In the genomic region with DNA sequence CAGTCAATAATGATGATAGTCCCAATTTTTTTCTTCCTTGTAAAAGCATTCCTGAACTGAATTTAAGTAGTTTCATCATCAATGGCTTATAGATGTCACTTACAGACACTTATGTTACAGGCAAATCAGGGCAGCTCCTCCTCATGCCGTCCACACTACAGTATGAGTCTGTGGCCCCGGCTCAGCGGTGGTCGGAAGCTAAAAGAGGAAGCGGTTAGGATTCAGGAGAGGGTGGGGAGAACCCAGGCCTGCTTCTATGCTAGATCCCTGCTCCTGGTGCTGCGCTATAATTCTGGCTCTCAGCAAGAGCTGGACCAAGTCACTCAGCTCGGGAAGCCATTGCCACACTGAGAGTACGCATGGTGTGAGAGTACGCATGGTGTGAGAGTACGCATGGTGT, we compare ENCODE assay signal across 27 mouse cellular contexts.
DNase-seq lines count a peak whose midpoint lies in the region; ATAC-seq and TF ChIP-seq lines count a peak whose summit lies in the region.
"Had no signal": no experiment of that assay in that cellular context is flagged by ENCODE, and none has a peak within 500 bp of the region (broad histone marks: within the 10 kb centered on the region; RNA-seq: fewer than 3 reads in every experiment).

No protein-coding gene starts in this region.

- in situ Hi-C loops in CH12.LX (cut with MboI; ENCODE audit: low pct_ligation_motif_present, low pct_unique_long_range_greater_than_20kb, low sequenced_read_pairs), result no loop called here

- ATAC-seq in common myeloid progenitor, adult 5-6 weeks (replicated peaks; ENCODE audit: low read depth, poor library complexity, severe bottlenecking), result peak; percentile 100
- peak; percentile 87 for ATAC-seq in megakaryocyte, adult 5-6 weeks (ENCODE audit: poor library complexity, severe bottlenecking)
- ATAC-seq in kidney, embryonic 16.5 days (ENCODE audit: low FRiP score, low TSS enrichment), result no peak
- ATAC-seq: CD4-positive, CD25-positive, alpha-beta regulatory T cell, adult 4 months; forebrain, embryonic 13.5 days; forebrain, embryonic 16.5 days; hindbrain, postnatal 0 days; inflammation-experienced regulatory T-cells, adult 6 months; intestine, embryonic 16.5 days had no signal

- H3K27me3 ChIP-seq in CH12.LX (replicated peaks), result no peaks in the 10 kb centered on the region
- no peaks in the 10 kb centered on the region for H3K27me3 ChIP-seq in kidney, embryonic 16.5 days (ENCODE audit: insufficient read depth, low read length)
- H3K27me3 ChIP-seq in limb, embryonic 10.5 days (ENCODE audit: low read depth, poor library complexity, severe bottlenecking), result no peaks in the 10 kb centered on the region
- H3K27me3 ChIP-seq: forebrain, embryonic 13.5 days; heart, embryonic 13.5 days; hindbrain, embryonic 13.5 days had no signal

- H3K4me2 ChIP-seq in CH12.LX (ENCODE audit: insufficient read depth, low read depth, poor library complexity, severe bottlenecking), result no peak overlapping the region
- H3K4me2 ChIP-seq in kidney, embryonic 16.5 days (replicated peaks; ENCODE audit: low read depth, low read length), result no peak overlapping the region
- H3K4me2 ChIP-seq: forebrain, embryonic 13.5 days; heart, embryonic 13.5 days; hindbrain, embryonic 13.5 days had no signal

- TF ChIP-seq RAD21 in CH12.LX (IDR thresholded peaks at IDR 0.05; ENCODE audit: low read depth, low read length), result no peak

- dilution Hi-C loops in CH12.LX (cut with MboI; ENCODE audit: extremely low pct_ligation_motif_present, extremely low pct_unique_long_range_greater_than_20kb, low sequenced_read_pairs), result no loop called here

- H3K36me3 ChIP-seq in CH12.LX (replicated peaks in 1 of 2; ENCODE audit: control insufficient read depth in 1 of 2, insufficient read depth in 1 of 2, low read length in 1 of 2), result peaks cover 0 to 33% of the 10 kb centered on the region in 2 experiments
- no peaks in the 10 kb centered on the region for H3K36me3 ChIP-seq in kidney, embryonic 16.5 days (ENCODE audit: insufficient read depth, low read length)
- H3K36me3 ChIP-seq in limb, embryonic 10.5 days, result no peaks in the 10 kb centered on the region
- H3K36me3 ChIP-seq: heart, embryonic 10.5 days; heart, embryonic 13.5 days had no signal

- 93% methylated on average over 10 of the region's 10 CpGs for WGBS in kidney, embryonic 16.5 days
- WGBS in limb, embryonic 10.5 days, result 95% methylated on average over 10 of the region's 10 CpGs

- H3K79me2 ChIP-seq in CH12.LX (replicated peaks; ENCODE audit: control insufficient read depth, extremely low read depth, insufficient read depth, poor library complexity, severe bottlenecking), result no peaks in the 10 kb centered on the region

- no peak overlapping the region for H3K9ac ChIP-seq in CH12.LX (ENCODE audit: insufficient read depth, low read depth)
- H3K9ac ChIP-seq in kidney, embryonic 16.5 days (replicated peaks; ENCODE audit: low read length), result no peak overlapping the region
- H3K9ac ChIP-seq: forebrain, embryonic 13.5 days; heart, embryonic 13.5 days; hindbrain, embryonic 13.5 days had no signal

- no peaks in the 10 kb centered on the region for H3K9me3 ChIP-seq in CH12.LX (replicated peaks; ENCODE audit: low read length)
- no peaks in the 10 kb centered on the region for H3K9me3 ChIP-seq in kidney, embryonic 16.5 days (ENCODE audit: low read length)
- no peaks in the 10 kb centered on the region for H3K9me3 ChIP-seq in limb, embryonic 10.5 days (replicated peaks)
- H3K9me3 ChIP-seq: forebrain, embryonic 10.5 days; forebrain, embryonic 13.5 days; heart, embryonic 10.5 days; heart, embryonic 13.5 days; hindbrain, embryonic 10.5 days; hindbrain, embryonic 13.5 days had no signal

- H3K27ac ChIP-seq in CH12.LX (ENCODE audit: insufficient read depth, low read depth), result no peak overlapping the region
- no peak overlapping the region for H3K27ac ChIP-seq in kidney, embryonic 16.5 days (ENCODE audit: low read length)
- H3K27ac ChIP-seq in limb, embryonic 10.5 days, result no peak overlapping the region
- H3K27ac ChIP-seq: forebrain, embryonic 10.5 days; forebrain, embryonic 13.5 days; heart, adult 2 months; heart, embryonic 10.5 days; heart, embryonic 13.5 days; hindbrain, embryonic 10.5 days; hindbrain, embryonic 13.5 days; hindbrain, postnatal 0 days had no signal

- no peak for TF ChIP-seq CTCF in CH12.LX (conservative IDR thresholded peaks at IDR 0.05 in 1 of 2, IDR thresholded peaks at IDR 0.05 in 1 of 2; ENCODE audit: low read depth in 2 of 2, low read length in 2 of 2)

- peak; percentile 55 for DNase-seq in CH12.LX (ENCODE audit: extremely low read depth)
- no peak for DNase-seq in thymus, postnatal 10 days (ENCODE audit: low spot score in 2 of 2)
- no peak for DNase-seq in urinary bladder, postnatal 25 days (ENCODE audit: low spot score)
- DNase-seq in limb, embryonic 10.5 days (ENCODE audit: low spot score), result no peak
- DNase-seq: adrenal gland, postnatal 10 days; adrenal gland, postnatal 36 days; cerebellum, adult 11 months; cerebellum, adult 2 months; cerebellum, adult 9-11 months; cerebellum, postnatal 25 days; gastrocnemius, postnatal 25 days; heart, adult 2 months; heart, postnatal 14 days had no signal

- TF ChIP-seq POLR2A in CH12.LX (IDR thresholded peaks at IDR 0.05; ENCODE audit: low read depth, low read length), result no peak

- no peak overlapping the region for H3K4me3 ChIP-seq in CH12.LX (replicated peaks in 1 of 3; ENCODE audit: low read depth in 2 of 3, low read length in 2 of 3, poor library complexity in 1 of 3)
- H3K4me3 ChIP-seq in kidney, embryonic 16.5 days (ENCODE audit: low read length), result no peak overlapping the region
- no peak overlapping the region for H3K4me3 ChIP-seq in limb, embryonic 10.5 days
- H3K4me3 ChIP-seq: forebrain, embryonic 10.5 days; forebrain, embryonic 13.5 days; heart, adult 2 months; heart, embryonic 10.5 days; heart, embryonic 13.5 days; hindbrain, embryonic 10.5 days; hindbrain, embryonic 13.5 days had no signal

- H3K4me1 ChIP-seq in CH12.LX (ENCODE audit: control insufficient read depth in 1 of 2, insufficient read depth in 2 of 2), result peaks cover 3 to 14% of the 10 kb centered on the region in 2 experiments
- H3K4me1 ChIP-seq in kidney, embryonic 16.5 days (ENCODE audit: insufficient read depth, low read length), result no peaks in the 10 kb centered on the region
- H3K4me1 ChIP-seq in limb, embryonic 10.5 days, result peaks cover 14% of the 10 kb centered on the region

- no peak for TF ChIP-seq EP300 in CH12.LX (IDR thresholded peaks at IDR 0.05; ENCODE audit: low read length)

TF ChIP-seq in CH12.LX, 34 proteins besides CTCF, POLR2A, EP300 and RAD21:
- TF ChIP-seq RCOR1 (conservative IDR thresholded peaks at IDR 0.05; ENCODE audit: low read depth, low read length) (no peak), CHD1 (IDR thresholded peaks at IDR 0.05; ENCODE audit: low read depth, low read length) (no peak), ELF1 (IDR thresholded peaks at IDR 0.05; ENCODE audit: low read depth, low read length) (no peak), MYC (IDR thresholded peaks at IDR 0.05; ENCODE audit: low read depth, low read length) (no peak), GABPA (IDR thresholded peaks at IDR 0.05; ENCODE audit: insufficient replicate concordance, low read depth, low read length) (no peak), MEF2A (IDR thresholded peaks at IDR 0.05; ENCODE audit: borderline replicate concordance, low read depth, low read length) (no peak), JUN (IDR thresholded peaks at IDR 0.05; ENCODE audit: insufficient read depth, low read depth, low read length) (no peak), IRF4 (IDR thresholded peaks at IDR 0.05; ENCODE audit: low read depth, low read length) (no peak), MAZ (IDR thresholded peaks at IDR 0.05; ENCODE audit: low read depth, low read length) (no peak), HCFC1 (IDR thresholded peaks at IDR 0.05; ENCODE audit: low read depth, low read length) (no peak), JUND (conservative IDR thresholded peaks at IDR 0.05; ENCODE audit: low read depth, low read length) (no peak), NRF1 (IDR thresholded peaks at IDR 0.05; ENCODE audit: low read depth, low read length) (no peak), ZNF384 (IDR thresholded peaks at IDR 0.05; ENCODE audit: low read depth, low read length) (no peak), MAX (IDR thresholded peaks at IDR 0.05; ENCODE audit: low read length) (no peak), ETS1 (conservative IDR thresholded peaks at IDR 0.05; ENCODE audit: low read depth, low read length) (no peak), CHD2 (IDR thresholded peaks at IDR 0.05; ENCODE audit: low read length) (no peak), BHLHE40 (IDR thresholded peaks at IDR 0.05; ENCODE audit: low read depth, low read length) (no peak)
